Mouse (Mus musculus): ENCODE measurements at regions not wholly inside any gene's neighbourhood (a gene's known extent, or its start where the extent isn't known, plus 50 kb on each side); places are given as distances from the start of the nearest gene placed in this dataset.
A peak's percentile ranks its signal among the peaks of the same experiment; 100 is the strongest.

- Histone ChIP-seq H3K4me2 (ENCODE audit: low read depth, low read length) (no peak overlapping the region), H3K27ac (replicated peaks; ENCODE audit: low read depth, low read length) (0 out of 2 replicates have a peak overlapping the region, but pooled peaks have one; percentile 21), H3K4me1 (ENCODE audit: control insufficient read depth, insufficient read depth, low read length) (no peaks in the 10 kb centered on the region), H3K9me3 (ENCODE audit: control insufficient read depth, low read length) (no peaks in the 10 kb centered on the region), H3K36me3 (ENCODE audit: control insufficient read depth, insufficient read depth, low read length) (no peaks in the 10 kb centered on the region), H3K4me3 (ENCODE audit: low read depth, low read length) (no peak overlapping the region), H3K27me3 (replicated peaks; ENCODE audit: control insufficient read depth, insufficient read depth, low read length) (no peaks in the 10 kb centered on the region), H3K9ac (ENCODE audit: low read depth, low read length) (no peak overlapping the region)
- 53% methylated on average over 4 of the region's 4 CpGs for WGBS
- DNase-seq (ENCODE audit: low spot score): no peak
- ATAC-seq (ENCODE audit: low read depth): no peak
These were observed 145.0 kb downstream of the Tm2d1 start for GRCm38 (mm10) chr4:98238075-98238474.

DNA sequence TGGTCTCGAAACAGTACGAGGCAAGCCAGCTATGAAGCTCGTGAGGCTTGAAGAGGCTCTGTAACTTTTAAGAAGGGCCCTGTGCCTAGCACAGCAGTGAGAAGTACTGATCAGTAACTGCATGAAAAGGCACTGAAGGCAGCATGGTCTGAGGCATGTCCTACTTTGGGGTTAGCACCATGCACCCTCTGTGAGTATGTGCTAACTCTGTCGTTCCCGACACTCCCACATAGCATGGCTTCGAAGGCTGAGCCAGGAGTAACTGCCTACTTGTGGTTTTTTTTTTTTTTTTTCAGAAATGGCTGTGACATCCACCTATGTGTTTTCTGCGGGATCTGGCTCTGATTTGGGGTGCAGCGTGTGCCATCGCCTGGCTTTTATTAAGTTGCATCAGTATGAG, 145.6 kb downstream of the Tm2d1 start:
- Histone ChIP-seq H3K9me3 (ENCODE audit: control insufficient read depth, low read length) (no peaks in the 10 kb centered on the region), H3K4me2 (ENCODE audit: low read depth, low read length) (no peak overlapping the region), H3K4me3 (ENCODE audit: low read depth, low read length) (no peak overlapping the region), H3K9ac (ENCODE audit: low read depth, low read length) (no peak overlapping the region), H3K27ac (replicated peaks; ENCODE audit: low read depth, low read length) (0 out of 2 replicates have a peak overlapping the region, but pooled peaks have one; percentile 34), H3K36me3 (ENCODE audit: control insufficient read depth, insufficient read depth, low read length) (no peaks in the 10 kb centered on the region), H3K4me1 (ENCODE audit: control insufficient read depth, insufficient read depth, low read length) (no peaks in the 10 kb centered on the region), H3K27me3 (replicated peaks; ENCODE audit: control insufficient read depth, insufficient read depth, low read length) (no peaks in the 10 kb centered on the region)
- no peak for ATAC-seq (ENCODE audit: low read depth)
- WGBS: 51% methylated on average over 9 of the region's 9 CpGs
- peak; percentile 48 for DNase-seq (ENCODE audit: low spot score)

GRCm38 (mm10) chr4:98236006-98236783, 146.9 kb downstream of the Tm2d1 start:
- H3K36me3 ChIP-seq (ENCODE audit: control insufficient read depth, insufficient read depth, low read length): no peaks in the 10 kb centered on the region
- no peak for DNase-seq (ENCODE audit: low spot score)
- no peaks in the 10 kb centered on the region for H3K9me3 ChIP-seq (ENCODE audit: control insufficient read depth, low read length)
- H3K4me3 ChIP-seq (ENCODE audit: low read depth, low read length): no peak overlapping the region
- WGBS: 60% methylated on average over 12 of the region's 12 CpGs
- H3K27ac ChIP-seq (replicated peaks; ENCODE audit: low read depth, low read length): no peak overlapping the region
- no peak overlapping the region for H3K9ac ChIP-seq (ENCODE audit: low read depth, low read length)
- no peaks in the 10 kb centered on the region for H3K4me1 ChIP-seq (ENCODE audit: control insufficient read depth, insufficient read depth, low read length)
- ATAC-seq (ENCODE audit: low read depth): no peak
- H3K27me3 ChIP-seq (replicated peaks; ENCODE audit: control insufficient read depth, insufficient read depth, low read length): no peaks in the 10 kb centered on the region
- H3K4me2 ChIP-seq (ENCODE audit: low read depth, low read length): no peak overlapping the region

- WGBS: 72% methylated on average over 4 of the region's 4 CpGs
- Histone ChIP-seq H3K4me2 (ENCODE audit: low read depth, low read length) (no peak overlapping the region), H3K9me3 (ENCODE audit: control insufficient read depth, low read length) (no peaks in the 10 kb centered on the region), H3K4me3 (ENCODE audit: low read depth, low read length) (no peak overlapping the region), H3K27ac (replicated peaks; ENCODE audit: low read depth, low read length) (no peak overlapping the region), H3K9ac (ENCODE audit: low read depth, low read length) (no peak overlapping the region), H3K36me3 (ENCODE audit: control insufficient read depth, insufficient read depth, low read length) (no peaks in the 10 kb centered on the region), H3K4me1 (ENCODE audit: control insufficient read depth, insufficient read depth, low read length) (no peaks in the 10 kb centered on the region; the same call in none of the 2 replicates), H3K27me3 (replicated peaks; ENCODE audit: control insufficient read depth, insufficient read depth, low read length) (no peaks in the 10 kb centered on the region)
- DNase-seq (ENCODE audit: low spot score): no peak
- no peak for ATAC-seq (ENCODE audit: low read depth)
These were observed 154.9 kb downstream of the Tm2d1 start for GRCm38 (mm10) chr4:98228193-98228592.

DNA sequence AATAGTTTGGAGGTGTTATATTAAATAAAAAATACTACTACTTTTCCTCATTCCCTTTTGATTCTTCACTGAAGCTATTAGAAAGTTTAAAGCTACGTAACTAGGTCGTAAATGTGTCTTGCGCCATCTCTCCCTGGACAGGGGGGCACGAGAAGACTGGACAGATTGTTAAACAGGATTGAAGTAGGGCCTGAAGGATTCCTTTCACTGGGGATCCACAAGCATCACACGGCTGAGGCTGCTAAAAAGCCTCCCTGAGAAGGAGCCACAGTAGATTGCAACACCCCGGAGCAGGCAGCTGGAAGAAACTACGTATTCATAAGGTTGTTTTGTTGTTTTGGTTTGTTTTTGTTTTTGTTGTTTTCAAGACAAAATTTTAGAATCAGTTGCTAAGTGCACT, 158.7 kb downstream of the Tm2d1 start:
- no peak for ATAC-seq (ENCODE audit: low read depth)
- Histone ChIP-seq H3K4me3 (ENCODE audit: low read depth, low read length) (no peak overlapping the region), H3K27me3 (replicated peaks; ENCODE audit: control insufficient read depth, insufficient read depth, low read length) (no peaks in the 10 kb centered on the region), H3K9me3 (ENCODE audit: control insufficient read depth, low read length) (no peaks in the 10 kb centered on the region), H3K4me2 (ENCODE audit: low read depth, low read length) (no peak overlapping the region), H3K4me1 (ENCODE audit: control insufficient read depth, insufficient read depth, low read length) (no peaks in the 10 kb centered on the region; the same call in none of the 2 replicates), H3K36me3 (ENCODE audit: control insufficient read depth, insufficient read depth, low read length) (no peaks in the 10 kb centered on the region), H3K27ac (replicated peaks; ENCODE audit: low read depth, low read length) (peak overlapping the region; percentile 35; the same call in 1 of the 2 replicates), H3K9ac (ENCODE audit: low read depth, low read length) (no peak overlapping the region)
- no peak for DNase-seq (ENCODE audit: low spot score)
- WGBS: 54% methylated on average over 7 of the region's 7 CpGs

- Histone ChIP-seq H3K4me1 (ENCODE audit: control insufficient read depth, insufficient read depth, low read length) (no peaks in the 10 kb centered on the region; the same call in none of the 2 replicates), H3K36me3 (ENCODE audit: control insufficient read depth, insufficient read depth, low read length) (no peaks in the 10 kb centered on the region), H3K27me3 (replicated peaks; ENCODE audit: control insufficient read depth, insufficient read depth, low read length) (no peaks in the 10 kb centered on the region), H3K4me3 (ENCODE audit: low read depth, low read length) (no peak overlapping the region), H3K9me3 (ENCODE audit: control insufficient read depth, low read length) (no peaks in the 10 kb centered on the region), H3K4me2 (ENCODE audit: low read depth, low read length) (peak overlapping the region; percentile 7; the same call in 1 of the 2 replicates), H3K27ac (replicated peaks; ENCODE audit: low read depth, low read length) (peak overlapping the region; percentile 7), H3K9ac (ENCODE audit: low read depth, low read length) (no peak overlapping the region)
- peak; percentile 89 for ATAC-seq (ENCODE audit: low read depth)
- 19% methylated on average over 8 of the region's 8 CpGs for WGBS
- peak; percentile 84 for DNase-seq (ENCODE audit: low spot score)
These were observed 159.7 kb downstream of the Tm2d1 start for GRCm38 (mm10) chr4:98223429-98223828.

DNA sequence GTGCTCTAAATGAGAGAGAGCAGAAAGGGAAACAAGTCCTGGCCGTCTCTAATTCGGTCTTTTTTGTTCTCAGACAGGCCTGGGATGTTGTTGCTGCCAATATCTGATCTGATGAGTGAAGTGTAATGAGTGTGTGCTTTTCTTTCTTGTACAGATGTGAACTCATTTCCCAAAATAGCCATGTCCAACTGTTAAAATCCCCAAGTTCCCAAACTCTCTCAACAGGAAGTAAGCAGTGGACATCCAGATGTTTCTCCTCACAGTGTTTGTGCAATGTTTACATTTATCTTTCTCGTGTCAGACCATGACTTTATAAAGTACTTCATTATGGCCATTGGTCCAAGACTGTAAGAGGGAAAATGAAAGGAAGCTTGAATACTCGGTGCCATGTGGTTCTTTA, 161.5 kb downstream of the Tm2d1 start:
- Histone ChIP-seq H3K9me3 (ENCODE audit: control insufficient read depth, low read length) (no peaks in the 10 kb centered on the region), H3K9ac (ENCODE audit: low read depth, low read length) (no peak overlapping the region), H3K4me1 (ENCODE audit: control insufficient read depth, insufficient read depth, low read length) (no peaks in the 10 kb centered on the region; the same call in none of the 2 replicates), H3K4me3 (ENCODE audit: low read depth, low read length) (no peak overlapping the region), H3K27me3 (replicated peaks; ENCODE audit: control insufficient read depth, insufficient read depth, low read length) (no peaks in the 10 kb centered on the region), H3K27ac (replicated peaks; ENCODE audit: low read depth, low read length) (no peak overlapping the region), H3K36me3 (ENCODE audit: control insufficient read depth, insufficient read depth, low read length) (no peaks in the 10 kb centered on the region), H3K4me2 (ENCODE audit: low read depth, low read length) (no peak overlapping the region)
- no peak for ATAC-seq (ENCODE audit: low read depth)
- 62% methylated on average over 4 of the region's 4 CpGs for WGBS
- peak; percentile 63 for DNase-seq (ENCODE audit: low spot score)

- H3K9me3 ChIP-seq (ENCODE audit: control insufficient read depth, low read length): no peaks in the 10 kb centered on the region
- no peaks in the 10 kb centered on the region for H3K27me3 ChIP-seq (replicated peaks; ENCODE audit: control insufficient read depth, insufficient read depth, low read length)
- H3K4me2 ChIP-seq (ENCODE audit: low read depth, low read length): no peak overlapping the region
- ATAC-seq (ENCODE audit: low read depth): no peak
- no peak overlapping the region for H3K4me3 ChIP-seq (ENCODE audit: low read depth, low read length)
- no peak for DNase-seq (ENCODE audit: low spot score)
- H3K27ac ChIP-seq (replicated peaks; ENCODE audit: low read depth, low read length): no peak overlapping the region
- H3K4me1 ChIP-seq (ENCODE audit: control insufficient read depth, insufficient read depth, low read length): no peaks in the 10 kb centered on the region
- H3K36me3 ChIP-seq (ENCODE audit: control insufficient read depth, insufficient read depth, low read length): no peaks in the 10 kb centered on the region
- no peak overlapping the region for H3K9ac ChIP-seq (ENCODE audit: low read depth, low read length)
- 77% methylated on average over 5 of the region's 5 CpGs for WGBS
These were observed 167.9 kb downstream of the Tm2d1 start for GRCm38 (mm10) chr4:98215218-98215617.

DNA sequence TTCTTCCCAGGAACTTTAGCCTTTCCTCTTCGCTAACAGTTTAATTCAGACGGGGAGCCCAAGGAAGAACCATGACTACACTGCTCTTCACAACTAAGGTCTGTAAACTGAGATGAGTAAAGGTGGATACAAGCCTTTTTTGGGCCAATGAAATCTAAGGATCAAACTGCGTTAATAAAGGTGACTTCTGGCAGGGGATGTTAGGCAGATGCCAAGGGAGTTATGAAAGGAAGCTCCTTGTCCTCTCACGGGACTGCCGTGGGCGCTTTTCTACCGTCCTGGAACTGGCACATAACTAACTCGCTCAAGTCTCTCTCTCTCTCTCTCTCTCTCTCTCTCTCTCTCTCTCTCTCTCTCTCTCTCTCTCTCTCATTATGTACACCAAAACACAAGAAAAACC, 175.7 kb downstream of the Tm2d1 start:
- no peak overlapping the region for H3K4me2 ChIP-seq (ENCODE audit: low read depth, low read length)
- no peak overlapping the region for H3K9ac ChIP-seq (ENCODE audit: low read depth, low read length)
- no peaks in the 10 kb centered on the region for H3K9me3 ChIP-seq (ENCODE audit: control insufficient read depth, low read length)
- H3K27me3 ChIP-seq (replicated peaks; ENCODE audit: control insufficient read depth, insufficient read depth, low read length): no peaks in the 10 kb centered on the region
- no peaks in the 10 kb centered on the region for H3K36me3 ChIP-seq (ENCODE audit: control insufficient read depth, insufficient read depth, low read length)
- H3K4me1 ChIP-seq (ENCODE audit: control insufficient read depth, insufficient read depth, low read length): no peaks in the 10 kb centered on the region
- H3K4me3 ChIP-seq (ENCODE audit: low read depth, low read length): no peak overlapping the region
- 84% methylated on average over 8 of the region's 8 CpGs for WGBS
- no peak overlapping the region for H3K27ac ChIP-seq (replicated peaks; ENCODE audit: low read depth, low read length)
- no peak for DNase-seq (ENCODE audit: low spot score)
- no peak for ATAC-seq (ENCODE audit: low read depth)

Measured in embryonic facial prominence, embryonic 14.5 days (tissue).